Mouse (Mus musculus): Measurements from ENCODE around the gene Akap7.

DNA sequence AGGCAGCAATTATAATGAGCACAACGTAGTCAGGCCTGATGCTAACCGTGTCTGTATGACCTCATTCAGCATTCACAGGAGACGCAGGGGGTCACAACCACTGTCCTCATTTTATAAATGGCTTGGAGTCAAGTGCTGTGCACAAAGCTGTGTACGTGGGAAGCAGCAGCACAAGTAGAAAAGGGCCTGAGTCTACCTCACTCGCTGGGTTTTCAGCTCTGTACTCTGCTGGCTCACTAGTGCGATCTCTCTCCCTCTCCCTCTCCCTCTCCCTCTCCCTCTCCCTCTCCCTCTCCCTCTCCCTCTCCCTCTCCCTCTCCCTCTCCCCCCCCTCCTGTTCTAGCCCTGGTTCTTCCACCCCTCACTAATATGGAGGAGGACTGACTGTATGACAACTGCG, 99.1 kb downstream of the Akap7 start:
- TF ChIP-seq GATA1 (IDR thresholded peaks at IDR 0.05; ENCODE audit: borderline replicate concordance, low read length) = no peak
- no peak for TF ChIP-seq FLI1 (IDR thresholded peaks at IDR 0.05; ENCODE audit: low read length)
